In the genomic region with DNA sequence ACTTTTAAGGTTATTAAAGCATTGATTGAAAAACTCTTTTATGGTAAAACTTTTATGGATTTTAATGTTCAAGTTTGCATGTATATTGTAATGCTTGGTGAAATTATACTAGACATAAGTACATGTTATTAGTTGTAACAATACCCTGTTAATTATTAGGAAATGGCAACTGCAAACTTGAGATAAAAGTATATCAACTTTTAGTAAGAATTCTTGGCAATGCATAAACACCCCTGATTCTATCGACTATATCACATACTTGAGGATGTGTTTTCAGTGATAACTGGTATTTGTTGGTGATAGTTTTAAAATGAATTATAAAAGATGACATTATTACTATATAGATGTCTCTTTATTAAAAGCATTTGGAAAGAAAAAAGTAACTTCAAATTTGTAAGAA, we compare ENCODE assay signal across 27 mouse cellular contexts.
"Had no signal": no experiment of that assay in that cellular context is flagged by ENCODE, and none has a peak within 500 bp of the region (broad histone marks: within the 10 kb centered on the region; RNA-seq: fewer than 3 reads in every experiment).

No protein-coding gene starts in this region.

- H3K36me3 ChIP-seq: embryonic facial prominence, embryonic 10.5 days; embryonic facial prominence, embryonic 12.5 days; embryonic facial prominence, embryonic 13.5 days; embryonic facial prominence, embryonic 15.5 days; forebrain, embryonic 10.5 days; forebrain, embryonic 15.5 days; heart, embryonic 10.5 days had no signal

- H3K9ac ChIP-seq: embryonic facial prominence, embryonic 12.5 days; embryonic facial prominence, embryonic 13.5 days; embryonic facial prominence, embryonic 15.5 days; forebrain, embryonic 13.5 days; forebrain, embryonic 15.5 days; forebrain, postnatal 0 days had no signal

- H3K4me1 ChIP-seq: embryonic facial prominence, embryonic 10.5 days; embryonic facial prominence, embryonic 12.5 days; embryonic facial prominence, embryonic 13.5 days; embryonic facial prominence, embryonic 15.5 days; forebrain, embryonic 10.5 days; forebrain, embryonic 13.5 days; forebrain, embryonic 15.5 days; heart, embryonic 10.5 days had no signal

- H3K27ac ChIP-seq: embryonic facial prominence, embryonic 10.5 days; embryonic facial prominence, embryonic 12.5 days; embryonic facial prominence, embryonic 13.5 days; embryonic facial prominence, embryonic 15.5 days; forebrain, embryonic 10.5 days; forebrain, embryonic 13.5 days; forebrain, embryonic 15.5 days; gastrocnemius, adult 2 months; heart, adult 2 months; heart, embryonic 10.5 days had no signal

- H3K27me3 ChIP-seq: embryonic facial prominence, embryonic 12.5 days; embryonic facial prominence, embryonic 13.5 days; embryonic facial prominence, embryonic 15.5 days; forebrain, embryonic 13.5 days; forebrain, embryonic 15.5 days had no signal

- H3K4me2 ChIP-seq: embryonic facial prominence, embryonic 12.5 days; embryonic facial prominence, embryonic 13.5 days; embryonic facial prominence, embryonic 15.5 days; forebrain, embryonic 13.5 days; forebrain, embryonic 15.5 days had no signal

- DNase-seq: cerebellum, adult 9-10 months; cerebellum, adult 9-11 months; cerebellum, postnatal 10 days; cerebellum, postnatal 14 days; cerebellum, postnatal 25 days; cerebellum, postnatal 36 days; embryo, embryonic 11 days; forebrain, postnatal 0 days; gastrocnemius, adult 2 months; gastrocnemius, postnatal 10 days; gastrocnemius, postnatal 14 days; gastrocnemius, postnatal 25 days; gastrocnemius, postnatal 36 days; heart, adult 11 months; heart, adult 18-20 months; heart, adult 2 months had no signal

- ATAC-seq: forebrain, embryonic 13.5 days; forebrain, embryonic 14.5 days; forebrain, embryonic 15.5 days; forebrain, embryonic 16.5 days; forebrain, postnatal 0 days had no signal

- H3K9me3 ChIP-seq: embryonic facial prominence, embryonic 10.5 days; embryonic facial prominence, embryonic 12.5 days; embryonic facial prominence, embryonic 13.5 days; embryonic facial prominence, embryonic 15.5 days; forebrain, embryonic 10.5 days; forebrain, embryonic 13.5 days; forebrain, embryonic 15.5 days; heart, embryonic 10.5 days had no signal

- H3K4me3 ChIP-seq: embryonic facial prominence, embryonic 10.5 days; embryonic facial prominence, embryonic 12.5 days; embryonic facial prominence, embryonic 13.5 days; embryonic facial prominence, embryonic 15.5 days; erythroblast, embryonic 14.5 days; forebrain, embryonic 10.5 days; forebrain, embryonic 13.5 days; forebrain, embryonic 15.5 days; gastrocnemius, adult 2 months; heart, adult 2 months; heart, embryonic 10.5 days had no signal
